Mouse (Mus musculus) layer of hippocampus, postnatal 10 days (tissue): ENCODE measurements around the gene Fam47c. TPM values are rescaled to one million over a fixed set of nuclear protein-coding genes. Genes with fewer than 3 reads are reported as not detected.

ENCODE experiments used
- DNase-seq, 2 experiments: peaks; one replicate each; pipeline ENCODE4 v3.0.0; 2021; ENCODE audit warnings: low spot score in 2 of 2
- long read RNA-seq: library from polyadenylated mRNA; stranded (forward); transcript quantifications from one replicate; pipeline ENCODE4 v2.0.0, GENCODE M21; 2023
- total RNA-seq, 2 experiments: library from RNA; stranded (reverse); gene quantifications; 2 replicates each; pipeline ENCODE4 v1.2.3; 2021

The Fam47c gene
- total RNA-seq: not detected
- long read RNA-seq: 0 reads

DNA sequence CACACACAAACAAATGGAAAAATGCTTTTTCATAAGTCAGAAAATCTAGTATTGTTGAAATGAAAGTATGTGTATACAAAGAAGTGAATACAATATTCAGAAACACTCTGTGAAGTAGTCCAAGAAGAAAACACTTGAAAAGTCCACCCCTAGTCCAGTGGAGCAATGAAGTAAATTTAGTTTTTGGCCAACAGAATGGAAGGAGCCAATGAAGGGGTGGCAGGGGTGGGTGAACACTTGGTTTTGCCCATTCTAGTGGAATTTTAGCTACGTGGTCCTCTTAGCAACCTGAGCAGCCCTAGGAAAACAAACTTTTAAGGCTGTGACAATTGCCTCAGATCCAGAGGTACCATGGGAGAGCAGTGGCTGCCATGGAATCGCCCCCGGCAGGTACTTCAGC is at the start of gene Fam47c:
Fam47c (plus strand) TSS at position 301 of the 400 bp plus-strand sequence.
- no peak for DNase-seq

DNA sequence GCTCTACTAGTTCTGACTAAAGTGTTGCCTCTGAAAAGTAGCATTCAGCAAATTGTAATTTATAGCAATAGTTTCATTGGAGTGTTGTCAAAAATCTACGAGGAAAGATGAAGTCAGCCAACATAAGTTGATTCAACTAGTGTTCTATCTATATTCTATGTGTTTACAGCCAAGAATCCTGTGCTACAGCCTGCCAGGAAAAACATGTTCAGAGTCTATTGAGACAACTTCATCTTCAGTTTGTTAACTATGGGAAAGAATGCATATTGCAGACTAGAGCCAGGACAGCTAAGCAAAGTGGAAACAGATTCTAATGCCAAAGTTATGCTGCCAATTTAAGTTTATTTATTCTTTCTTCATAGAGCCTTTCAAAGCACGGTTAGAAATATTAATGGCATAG is 31.8 kb downstream of the Fam47c start:
- DNase-seq: no peak

DNA sequence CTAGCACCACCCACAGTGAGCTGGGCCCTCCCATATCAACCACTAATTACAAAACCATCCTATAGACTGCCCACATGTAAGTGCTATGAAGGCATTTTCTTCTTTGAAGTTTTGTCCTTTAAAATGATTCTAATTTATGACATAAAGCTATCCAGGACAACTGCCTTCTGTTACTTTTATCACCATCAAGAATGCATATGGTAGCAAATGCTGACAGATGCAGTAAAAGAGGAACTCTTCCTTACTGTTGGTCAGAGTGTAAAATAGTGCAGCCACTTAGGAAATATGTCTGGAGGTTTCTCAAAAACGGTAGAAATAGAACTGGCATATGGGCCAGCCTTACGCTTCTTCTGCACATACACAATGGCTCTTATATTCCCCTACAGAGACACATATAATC is 39.5 kb downstream of the Fam47c start:
- no peak for DNase-seq

Other genes with a start within 250 kb of the Fam47c start
- 1 to 10 TPM; 2.8 to 3.4 TPM for gene Prrg1, start 153.9 kb upstream of the Fam47c start, total RNA-seq